Mouse (Mus musculus): ENCODE measurements around the gene Cpxm1. TPM values are rescaled to one million over a fixed set of nuclear protein-coding genes. Genes with fewer than 3 reads are reported as not detected.

Cpxm1 gene
- total and polyA plus RNA-seq, 3 experiments: 6.5 to 10.7 TPM; not detected in 1

GRCm38 (mm10) chr2:130414094-130414856 lies 16.9 kb upstream of the Cpxm1 start:
- Histone ChIP-seq H3K9me3 (replicated peaks; ENCODE audit: insufficient read depth, low read length) (no peaks in the 10 kb centered on the region), H3K4me1 (ENCODE audit: control insufficient read depth in 1 of 2, insufficient read depth in 2 of 2, low read length in 2 of 2) (peaks cover 12 to 15% of the 10 kb centered on the region in 2 experiments), H3K36me3 (ENCODE audit: control insufficient read depth in 1 of 2, insufficient read depth in 2 of 2, low read length in 2 of 2) (peaks cover 0 to 21% of the 10 kb centered on the region in 2 experiments; a peak in 3 of 4 replicates), H3K27me3 (ENCODE audit: control insufficient read depth in 1 of 2, insufficient read depth in 2 of 2, low read length in 2 of 2) (no peaks in the 10 kb centered on the region), H3K9ac (ENCODE audit: control insufficient read depth, low read depth, low read length, poor library complexity, severe bottlenecking) (no peak overlapping the region), H3K4me3 (ENCODE audit: control insufficient read depth in 1 of 2, insufficient read depth in 1 of 2, low read depth in 2 of 2, low read length in 2 of 2) (no peak overlapping the region), H3K27ac (ENCODE audit: control insufficient read depth, low read depth, low read length) (no peak overlapping the region), H3K79me2 (ENCODE audit: control insufficient read depth, insufficient read depth, low read length, poor library complexity) (no peaks in the 10 kb centered on the region)
- peak; percentile 47 for DNase-seq (ENCODE audit: low read depth, low spot score)
- TF ChIP-seq SIN3A (IDR thresholded peaks at IDR 0.05; ENCODE audit: low read length) (no peak), RAD21 (IDR thresholded peaks at IDR 0.05; ENCODE audit: low read depth, low read length) (peak; percentile 51), SMC3 (IDR thresholded peaks at IDR 0.05; ENCODE audit: low read depth, low read length) (peak; percentile 56), CTCF (IDR thresholded peaks at IDR 0.05 in 2 of 3, conservative IDR thresholded peaks at IDR 0.05 in 1 of 3; ENCODE audit: control insufficient read depth in 1 of 3, insufficient read depth in 1 of 3, low read depth in 2 of 3, low read length in 3 of 3, poor library complexity in 1 of 3, severe bottlenecking in 1 of 3) (peak; percentile 23 to 56 (median 40); a peak in 5 of 6 replicates)

- Histone ChIP-seq H3K4me1 (ENCODE audit: control insufficient read depth in 1 of 2, insufficient read depth in 2 of 2, low read length in 2 of 2) (peaks cover 12 to 15% of the 10 kb centered on the region in 2 experiments), H3K9ac (ENCODE audit: control insufficient read depth, low read depth, low read length, poor library complexity, severe bottlenecking) (no peak overlapping the region), H3K27me3 (ENCODE audit: control insufficient read depth in 1 of 2, insufficient read depth in 2 of 2, low read length in 2 of 2) (no peaks in the 10 kb centered on the region), H3K27ac (ENCODE audit: control insufficient read depth, low read depth, low read length) (peak overlapping the region; percentile 36; the same call in 1 of the 2 replicates), H3K79me2 (ENCODE audit: control insufficient read depth, insufficient read depth, low read length, poor library complexity) (no peaks in the 10 kb centered on the region), H3K36me3 (ENCODE audit: control insufficient read depth in 1 of 2, insufficient read depth in 2 of 2, low read length in 2 of 2) (peaks cover 0 to 21% of the 10 kb centered on the region in 2 experiments; a peak in 2 of 4 replicates), H3K9me3 (replicated peaks; ENCODE audit: insufficient read depth, low read length) (no peaks in the 10 kb centered on the region), H3K4me3 (ENCODE audit: control insufficient read depth in 1 of 2, insufficient read depth in 1 of 2, low read depth in 2 of 2, low read length in 2 of 2) (no peak overlapping the region)
- peak; percentile 49 for DNase-seq (ENCODE audit: low read depth, low spot score)
- no peak for TF ChIP-seq CHD1 (IDR thresholded peaks at IDR 0.05; ENCODE audit: low read depth, low read length)
- 0 out of 4 replicates have a peak, but pooled peaks of 1 of the 2 experiments have one; percentile 14 for TF ChIP-seq EP300 (IDR thresholded peaks at IDR 0.05; ENCODE audit: low read depth in 1 of 2, low read length in 2 of 2)
- TF ChIP-seq ETS1 (IDR thresholded peaks at IDR 0.05; ENCODE audit: low read depth, low read length): peak; percentile 24; the same call in 1 of the 2 replicates
- no peak for TF ChIP-seq JUND (IDR thresholded peaks at IDR 0.05; ENCODE audit: low read depth, low read length)
- TF ChIP-seq TAL1 (IDR thresholded peaks at IDR 0.05; ENCODE audit: low read length): peak; percentile 64
Measured at GRCm38 (mm10) chr2:130412775-130413174, 15.4 kb upstream of the Cpxm1 start.

- no peaks in the 10 kb centered on the region for H3K9me3 ChIP-seq (replicated peaks; ENCODE audit: insufficient read depth, low read length)
- H3K4me3 ChIP-seq (ENCODE audit: control insufficient read depth in 1 of 2, insufficient read depth in 1 of 2, low read depth in 2 of 2, low read length in 2 of 2): peak overlapping the region in 1 of 2 experiments; percentile 27; a peak in 1 of 4 replicates
- no peak overlapping the region for H3K27ac ChIP-seq (ENCODE audit: control insufficient read depth, low read depth, low read length)
- no peak overlapping the region for H3K9ac ChIP-seq (ENCODE audit: control insufficient read depth, low read depth, low read length, poor library complexity, severe bottlenecking)
- no peaks in the 10 kb centered on the region for H3K79me2 ChIP-seq (ENCODE audit: control insufficient read depth, insufficient read depth, low read length, poor library complexity)
- H3K36me3 ChIP-seq (ENCODE audit: control insufficient read depth in 1 of 2, insufficient read depth in 2 of 2, low read length in 2 of 2): peaks cover 0 to 21% of the 10 kb centered on the region in 2 experiments; a peak in 2 of 4 replicates
- DNase-seq (ENCODE audit: low read depth, low spot score): peak; percentile 76
- H3K4me1 ChIP-seq (ENCODE audit: control insufficient read depth in 1 of 2, insufficient read depth in 2 of 2, low read length in 2 of 2): peaks cover 12 to 15% of the 10 kb centered on the region in 2 experiments
- no peaks in the 10 kb centered on the region for H3K27me3 ChIP-seq (ENCODE audit: control insufficient read depth in 1 of 2, insufficient read depth in 2 of 2, low read length in 2 of 2)
- TF ChIP-seq BHLHE40 (IDR thresholded peaks at IDR 0.05; ENCODE audit: borderline replicate concordance, low read depth, low read length): 0 out of 2 replicates have a peak, but pooled peaks have one; percentile 16
- TF ChIP-seq JUND (IDR thresholded peaks at IDR 0.05; ENCODE audit: low read depth, low read length): no peak
- no peak for TF ChIP-seq KAT2A (conservative IDR thresholded peaks at IDR 0.05; ENCODE audit: low read depth, low read length)
- TF ChIP-seq POLR2AphosphoS5 (IDR thresholded peaks at IDR 0.05; ENCODE audit: borderline replicate concordance, low read depth, low read length): no peak
- TF ChIP-seq NELFE (IDR thresholded peaks at IDR 0.05; ENCODE audit: low read depth, low read length): no peak
- peak; percentile 66 for TF ChIP-seq RAD21 (IDR thresholded peaks at IDR 0.05; ENCODE audit: low read depth, low read length)
- no peak for TF ChIP-seq EP300 (IDR thresholded peaks at IDR 0.05; ENCODE audit: low read depth in 1 of 2, low read length in 2 of 2)
- no peak for TF ChIP-seq ZNF384 (IDR thresholded peaks at IDR 0.05; ENCODE audit: low read depth, low read length)
- peak; percentile 43; the same call in 1 of the 2 replicates for TF ChIP-seq ELF1 (IDR thresholded peaks at IDR 0.05; ENCODE audit: low read depth, low read length)
- no peak for TF ChIP-seq E2F4 (IDR thresholded peaks at IDR 0.05; ENCODE audit: borderline replicate concordance, low read depth, low read length)
- peak; percentile 92 for TF ChIP-seq SMC3 (IDR thresholded peaks at IDR 0.05; ENCODE audit: low read depth, low read length)
- TF ChIP-seq ZKSCAN1 (IDR thresholded peaks at IDR 0.05; ENCODE audit: low read depth, low read length): no peak
- no peak; the same call in 1 of the 2 replicates for TF ChIP-seq SIN3A (IDR thresholded peaks at IDR 0.05; ENCODE audit: low read length)
- no peak for TF ChIP-seq MAX (IDR thresholded peaks at IDR 0.05; ENCODE audit: low read length)
- no peak for TF ChIP-seq TBP (IDR thresholded peaks at IDR 0.05; ENCODE audit: low read depth, low read length)
- TF ChIP-seq CHD1 (IDR thresholded peaks at IDR 0.05; ENCODE audit: low read depth, low read length): no peak
- TF ChIP-seq CTCF (IDR thresholded peaks at IDR 0.05 in 2 of 3, conservative IDR thresholded peaks at IDR 0.05 in 1 of 3; ENCODE audit: control insufficient read depth in 1 of 3, insufficient read depth in 1 of 3, low read depth in 2 of 3, low read length in 3 of 3, poor library complexity in 1 of 3, severe bottlenecking in 1 of 3): peak; percentile 90 to 99 (median 92)
Measured at GRCm38 (mm10) chr2:130411558-130412495, 14.5 kb upstream of the Cpxm1 start.

Data from MEL (cell line).